Mouse (Mus musculus): ENCODE measurements at regions not wholly inside any gene's neighbourhood (a gene's known extent, or its start where the extent isn't known, plus 50 kb on each side); places are given as distances from the start of the nearest gene placed in this dataset.

- Histone ChIP-seq H3K4me3 (ENCODE audit: insufficient read depth, low read depth, low read length) (no peak overlapping the region), H3K36me3 (ENCODE audit: control insufficient read depth, insufficient read depth, low read length) (no peaks in the 10 kb centered on the region), H3K27me3 (replicated peaks; ENCODE audit: control insufficient read depth, insufficient read depth, low read length) (no peaks in the 10 kb centered on the region), H3K27ac (ENCODE audit: insufficient read depth, low read depth, low read length) (no peak overlapping the region), H3K4me1 (ENCODE audit: control insufficient read depth, insufficient read depth, low read length) (no peaks in the 10 kb centered on the region)
- DNase-seq = no peak
- TF ChIP-seq POLR2A (IDR thresholded peaks at IDR 0.05; ENCODE audit: low read depth, low read length) = no peak
- no peak for TF ChIP-seq CTCF (conservative IDR thresholded peaks at IDR 0.05; ENCODE audit: insufficient read depth, insufficient read length, low read depth, low read length)
- 88% methylated on average over 4 of the region's 4 CpGs for WGBS
Observed at GRCm38 (mm10) chr3:50548568-50548967, 105.2 kb upstream of the Slc7a11 start.

GRCm38 (mm10) chr3:50530654-50531053 is 87.2 kb upstream of the Slc7a11 start:
- TF ChIP-seq POLR2A (IDR thresholded peaks at IDR 0.05; ENCODE audit: low read depth, low read length) = no peak
- TF ChIP-seq CTCF (conservative IDR thresholded peaks at IDR 0.05; ENCODE audit: insufficient read depth, insufficient read length, low read depth, low read length) = no peak
- WGBS = 65% methylated on average over 2 of the region's 2 CpGs
- Histone ChIP-seq H3K27ac (ENCODE audit: insufficient read depth, low read depth, low read length) (no peak overlapping the region), H3K4me3 (ENCODE audit: insufficient read depth, low read depth, low read length) (no peak overlapping the region), H3K4me1 (ENCODE audit: control insufficient read depth, insufficient read depth, low read length) (no peaks in the 10 kb centered on the region), H3K36me3 (ENCODE audit: control insufficient read depth, insufficient read depth, low read length) (no peaks in the 10 kb centered on the region), H3K27me3 (replicated peaks; ENCODE audit: control insufficient read depth, insufficient read depth, low read length) (no peaks in the 10 kb centered on the region)
- DNase-seq = no peak

GRCm38 (mm10) chr3:50524006-50524405 is 80.6 kb upstream of the Slc7a11 start:
- H3K27ac ChIP-seq (ENCODE audit: insufficient read depth, low read depth, low read length) = no peak overlapping the region

GRCm38 (mm10) chr3:50507211-50507610 is 63.8 kb upstream of the Slc7a11 start:
- Histone ChIP-seq H3K36me3 (ENCODE audit: control insufficient read depth, insufficient read depth, low read length) (no peaks in the 10 kb centered on the region), H3K27ac (ENCODE audit: insufficient read depth, low read depth, low read length) (no peak overlapping the region), H3K4me3 (ENCODE audit: insufficient read depth, low read depth, low read length) (no peak overlapping the region), H3K27me3 (replicated peaks; ENCODE audit: control insufficient read depth, insufficient read depth, low read length) (no peaks in the 10 kb centered on the region), H3K4me1 (ENCODE audit: control insufficient read depth, insufficient read depth, low read length) (no peaks in the 10 kb centered on the region)
- 90% methylated on average over 2 of the region's 2 CpGs for WGBS
- no peak for DNase-seq
- TF ChIP-seq POLR2A (IDR thresholded peaks at IDR 0.05; ENCODE audit: low read depth, low read length) (no peak), CTCF (conservative IDR thresholded peaks at IDR 0.05; ENCODE audit: insufficient read depth, insufficient read length, low read depth, low read length) (no peak)

More at GRCm38 (mm10) chr3:50524006-50524405, 80.6 kb upstream of the Slc7a11 start:
- Histone ChIP-seq H3K27me3 (replicated peaks; ENCODE audit: control insufficient read depth, insufficient read depth, low read length) (no peaks in the 10 kb centered on the region), H3K36me3 (ENCODE audit: control insufficient read depth, insufficient read depth, low read length) (no peaks in the 10 kb centered on the region), H3K4me1 (ENCODE audit: control insufficient read depth, insufficient read depth, low read length) (no peaks in the 10 kb centered on the region), H3K4me3 (ENCODE audit: insufficient read depth, low read depth, low read length) (no peak overlapping the region)
- no peak for DNase-seq
- WGBS = 79% methylated on average over 1 of the region's 1 CpGs
- TF ChIP-seq POLR2A (IDR thresholded peaks at IDR 0.05; ENCODE audit: low read depth, low read length) = no peak
- no peak for TF ChIP-seq CTCF (conservative IDR thresholded peaks at IDR 0.05; ENCODE audit: insufficient read depth, insufficient read length, low read depth, low read length)
